Mouse (Mus musculus) midbrain, embryonic 10.5 days (tissue): Measurements from ENCODE around the gene Rassf2. TPM values are rescaled to one million over a fixed set of nuclear protein-coding genes. Genes with fewer than 3 reads are reported as not detected.

ENCODE experiments used
- DNase-seq: peaks from one replicate; pipeline ENCODE4 v3.0.0-alpha.2; 2017; ENCODE audit warnings: low spot score
- H3K27ac ChIP-seq: fragments of 300-500 bp; sonication (generic); replicated peaks from 2 replicates; pipeline ENCODE4 v1.5.1; 2016; ENCODE audit warnings: mild to moderate bottlenecking
- H3K27me3 ChIP-seq: fragments of 300-500 bp; sonication (generic); 2 replicates; pipeline ENCODE4 v1.6.1; 2016; ENCODE audit warnings: low read depth, mild to moderate bottlenecking; ENCODE audit not compliant: poor library complexity, severe bottlenecking
- H3K36me3 ChIP-seq: fragments of 300-500 bp; sonication (generic); 2 replicates; pipeline ENCODE4 v1.6.1; 2016; ENCODE audit warnings: mild to moderate bottlenecking, moderate library complexity
- H3K4me1 ChIP-seq: fragments of 300-500 bp; sonication (generic); 2 replicates; pipeline ENCODE4 v1.6.1; 2016
- H3K4me3 ChIP-seq: fragments of 300-500 bp; sonication (generic); 2 replicates; pipeline ENCODE4 v1.5.1; 2016; ENCODE audit warnings: mild to moderate bottlenecking, moderate library complexity
- H3K9me3 ChIP-seq: fragments of 300-500 bp; sonication (generic); replicated peaks from 2 replicates; pipeline ENCODE4 v1.6.1; 2016; ENCODE audit warnings: mild to moderate bottlenecking
- WGBS: fragments of 180-500 bp; shearing (Covaris S2); methylation state at CpG from one replicate; pipeline ENCODE4 v1.1.7; 2016; 5-methylcytosine and 5-hydroxymethylcytosine counted together
- polyA plus RNA-seq: library from polyadenylated mRNA; unstranded; fragments of >200 nt; fragmentation: Nextera tagmentation; extraction: Ambion mirVana; gene quantifications from 2 replicates; pipeline ENCODE4 v1.2.1, GENCODE M21; 2016

Gene Rassf2
- polyA plus RNA-seq, 1 experiment from 2014 or later = 28.6 TPM

GRCm38 (mm10) chr2:132016034-132016433, 14.0 kb downstream of the Rassf2 start:
- no peak overlapping the region for H3K4me3 ChIP-seq
- no peaks in the 10 kb centered on the region for H3K27me3 ChIP-seq
- peaks cover 43% of the 10 kb centered on the region for H3K36me3 ChIP-seq
- H3K27ac ChIP-seq = no peak overlapping the region
- H3K9me3 ChIP-seq = no peaks in the 10 kb centered on the region
- 93% methylated on average over 1 of the region's 1 CpGs for WGBS
- no peak for DNase-seq
- peaks cover 13% of the 10 kb centered on the region for H3K4me1 ChIP-seq

GRCm38 (mm10) chr2:132013152-132013551, 16.9 kb downstream of the Rassf2 start:
- WGBS = 93% methylated on average over 4 of the region's 4 CpGs
- Histone ChIP-seq H3K27ac (no peak overlapping the region), H3K4me3 (no peak overlapping the region), H3K4me1 (peaks cover 8% of the 10 kb centered on the region), H3K36me3 (peaks cover 53% of the 10 kb centered on the region), H3K27me3 (no peaks in the 10 kb centered on the region), H3K9me3 (no peaks in the 10 kb centered on the region)
- no peak for DNase-seq

- Histone ChIP-seq H3K36me3 (peaks cover 69% of the 10 kb centered on the region), H3K4me1 (peaks cover 5% of the 10 kb centered on the region; the same call in 1 of the 2 replicates), H3K27me3 (no peaks in the 10 kb centered on the region), H3K27ac (no peak overlapping the region), H3K9me3 (no peaks in the 10 kb centered on the region), H3K4me3 (no peak overlapping the region)
- DNase-seq = no peak
- WGBS = 97% methylated on average over 2 of the region's 2 CpGs
Observed at GRCm38 (mm10) chr2:132010781-132011180, 19.3 kb downstream of the Rassf2 start.

GRCm38 (mm10) chr2:132008186-132008585, 21.9 kb downstream of the Rassf2 start:
- peaks cover 5% of the 10 kb centered on the region; the same call in 1 of the 2 replicates for H3K4me1 ChIP-seq
- H3K27me3 ChIP-seq = no peaks in the 10 kb centered on the region
- no peaks in the 10 kb centered on the region for H3K9me3 ChIP-seq
- no peak overlapping the region for H3K27ac ChIP-seq
- 74% methylated on average over 4 of the region's 4 CpGs for WGBS
- no peak overlapping the region for H3K4me3 ChIP-seq
- peaks cover 95% of the 10 kb centered on the region for H3K36me3 ChIP-seq
- no peak for DNase-seq

GRCm38 (mm10) chr2:132007475-132007819, 22.6 kb downstream of the Rassf2 start:
- H3K9me3 ChIP-seq = no peaks in the 10 kb centered on the region
- H3K27ac ChIP-seq = no peak overlapping the region
- DNase-seq = no peak
- 43% methylated on average over 6 of the region's 6 CpGs for WGBS
- peaks cover 98% of the 10 kb centered on the region for H3K36me3 ChIP-seq
- H3K27me3 ChIP-seq = no peaks in the 10 kb centered on the region
- H3K4me3 ChIP-seq = no peak overlapping the region
- peaks cover 5% of the 10 kb centered on the region; the same call in 1 of the 2 replicates for H3K4me1 ChIP-seq

- Histone ChIP-seq H3K27me3 (no peaks in the 10 kb centered on the region), H3K4me3 (no peak overlapping the region), H3K9me3 (no peaks in the 10 kb centered on the region), H3K36me3 (peaks cover 98% of the 10 kb centered on the region), H3K4me1 (peaks cover 5% of the 10 kb centered on the region; the same call in 1 of the 2 replicates), H3K27ac (0 out of 2 replicates have a peak overlapping the region, but pooled peaks have one; percentile 34)
- DNase-seq = no peak
- WGBS = 87% methylated on average over 18 of the region's 18 CpGs
Observed at GRCm38 (mm10) chr2:132006561-132007474, 23.2 kb downstream of the Rassf2 start.

GRCm38 (mm10) chr2:132005445-132005844, 24.6 kb downstream of the Rassf2 start:
- H3K27me3 ChIP-seq = no peaks in the 10 kb centered on the region
- no peaks in the 10 kb centered on the region for H3K9me3 ChIP-seq
- peaks cover 98% of the 10 kb centered on the region for H3K36me3 ChIP-seq
- no peak overlapping the region for H3K27ac ChIP-seq
- no peak overlapping the region for H3K4me3 ChIP-seq
- DNase-seq = no peak
- WGBS = 88% methylated on average over 4 of the region's 4 CpGs
- H3K4me1 ChIP-seq = peaks cover 5% of the 10 kb centered on the region; the same call in 1 of the 2 replicates

- DNase-seq = no peak
- H3K36me3 ChIP-seq = peaks cover 98% of the 10 kb centered on the region
- H3K27ac ChIP-seq = no peak overlapping the region
- H3K4me3 ChIP-seq = no peak overlapping the region
- H3K27me3 ChIP-seq = no peaks in the 10 kb centered on the region
- peaks cover 5% of the 10 kb centered on the region; the same call in 1 of the 2 replicates for H3K4me1 ChIP-seq
- H3K9me3 ChIP-seq = no peaks in the 10 kb centered on the region
- WGBS = 85% methylated on average over 9 of the region's 9 CpGs
Observed at GRCm38 (mm10) chr2:132004495-132005136, 25.4 kb downstream of the Rassf2 start.

- H3K9me3 ChIP-seq = no peaks in the 10 kb centered on the region
- H3K36me3 ChIP-seq = peaks cover 96% of the 10 kb centered on the region
- WGBS = 85% methylated on average over 5 of the region's 5 CpGs
- no peaks in the 10 kb centered on the region for H3K27me3 ChIP-seq
- H3K4me3 ChIP-seq = no peak overlapping the region
- peaks cover 5% of the 10 kb centered on the region; the same call in 1 of the 2 replicates for H3K4me1 ChIP-seq
- no peak for DNase-seq
- no peak overlapping the region for H3K27ac ChIP-seq
Observed at GRCm38 (mm10) chr2:132003916-132004315, 26.1 kb downstream of the Rassf2 start.

GRCm38 (mm10) chr2:132001696-132002334, 28.2 kb downstream of the Rassf2 start:
- H3K9me3 ChIP-seq = no peaks in the 10 kb centered on the region

GRCm38 (mm10) chr2:131997356-131997755, 32.7 kb downstream of the Rassf2 start:
- Histone ChIP-seq H3K4me3 (no peak overlapping the region), H3K4me1 (peaks cover 17% of the 10 kb centered on the region), H3K27me3 (no peaks in the 10 kb centered on the region), H3K9me3 (no peaks in the 10 kb centered on the region), H3K36me3 (peaks cover 79% of the 10 kb centered on the region), H3K27ac (no peak overlapping the region)
- 68% methylated on average over 5 of the region's 5 CpGs for WGBS
- no peak for DNase-seq

More at GRCm38 (mm10) chr2:132001696-132002334, 28.2 kb downstream of the Rassf2 start:
- H3K27me3 ChIP-seq = no peaks in the 10 kb centered on the region
- no peak for DNase-seq
- WGBS = 91% methylated on average over 13 of the region's 13 CpGs
- H3K36me3 ChIP-seq = peaks cover 96% of the 10 kb centered on the region
- H3K4me1 ChIP-seq = no peaks in the 10 kb centered on the region
- H3K27ac ChIP-seq = no peak overlapping the region
- no peak overlapping the region for H3K4me3 ChIP-seq

GRCm38 (mm10) chr2:131996369-131996768, 33.7 kb downstream of the Rassf2 start:
- Histone ChIP-seq H3K36me3 (peaks cover 70% of the 10 kb centered on the region), H3K4me3 (no peak overlapping the region), H3K9me3 (no peaks in the 10 kb centered on the region), H3K27ac (no peak overlapping the region), H3K4me1 (peaks cover 19% of the 10 kb centered on the region), H3K27me3 (no peaks in the 10 kb centered on the region)
- WGBS = 92% methylated on average over 7 of the region's 7 CpGs
- DNase-seq = no peak
